In genomic region chr2:3185335-3185734, GRCm38 (mm10) we compare ENCODE assay signal across 10 mouse cellular contexts.
DNase-seq lines count a peak whose midpoint lies in the region; ATAC-seq lines count a peak whose summit lies in the region.
"Had no signal": no experiment of that assay in that cellular context is flagged by ENCODE, and none has a peak within 500 bp of the region (broad histone marks: within the 10 kb centered on the region; RNA-seq: fewer than 3 reads in every experiment).

No protein-coding gene starts in this region.

- no peak overlapping the region for H3K4me2 ChIP-seq in forebrain, embryonic 11.5 days (ENCODE audit: low read depth, low read length, severe bottlenecking)
- no peak overlapping the region for H3K4me2 ChIP-seq in forebrain, embryonic 13.5 days
- H3K4me2 ChIP-seq: limb, embryonic 12.5 days had no signal

- 85% methylated on average over 5 of the region's 5 CpGs for WGBS in forebrain, embryonic 11.5 days
- 86% methylated on average over 5 of the region's 5 CpGs for WGBS in forebrain, embryonic 13.5 days

- no peaks in the 10 kb centered on the region for H3K4me1 ChIP-seq in forebrain, embryonic 11.5 days (replicated peaks; ENCODE audit: control insufficient read depth, insufficient read depth, low read length)
- H3K4me1 ChIP-seq in forebrain, embryonic 13.5 days, result no peaks in the 10 kb centered on the region
- H3K4me1 ChIP-seq in megakaryocyte, embryonic 14.5 days, result peaks cover 34% of the 10 kb centered on the region
- H3K4me1 ChIP-seq: limb, embryonic 12.5 days had no signal

- H3K9me3 ChIP-seq in forebrain, embryonic 11.5 days (ENCODE audit: control insufficient read depth, low read length), result no peaks in the 10 kb centered on the region
- H3K9me3 ChIP-seq in forebrain, embryonic 13.5 days (replicated peaks), result no peaks in the 10 kb centered on the region
- no peaks in the 10 kb centered on the region for H3K9me3 ChIP-seq in megakaryocyte, embryonic 14.5 days
- H3K9me3 ChIP-seq: limb, embryonic 12.5 days had no signal

- no peak for ATAC-seq in forebrain, embryonic 11.5 days (replicated peaks; ENCODE audit: low FRiP score)
- no peak for ATAC-seq in forebrain, embryonic 13.5 days
- no peak for ATAC-seq in megakaryocyte, adult 5-6 weeks (ENCODE audit: poor library complexity, severe bottlenecking)
- peak; percentile 12 to 43; a peak in 1 of 4 replicates for ATAC-seq in hematopoietic stem cell, adult 5-6 weeks (replicated peaks in 1 of 2; ENCODE audit: insufficient read depth in 1 of 2, low FRiP score in 2 of 2, low TSS enrichment in 1 of 2, low read depth in 1 of 2, poor library complexity in 2 of 2, severe bottlenecking in 2 of 2)

- H3K27me3 ChIP-seq in forebrain, embryonic 11.5 days (ENCODE audit: control insufficient read depth, insufficient read depth, low read length), result no peaks in the 10 kb centered on the region
- H3K27me3 ChIP-seq in forebrain, embryonic 13.5 days, result no peaks in the 10 kb centered on the region
- peaks cover 6% of the 10 kb centered on the region for H3K27me3 ChIP-seq in megakaryocyte, embryonic 14.5 days (replicated peaks)
- H3K27me3 ChIP-seq: limb, embryonic 12.5 days had no signal

- H3K9ac ChIP-seq in forebrain, embryonic 11.5 days (ENCODE audit: low read length), result no peak overlapping the region
- H3K9ac ChIP-seq in forebrain, embryonic 13.5 days, result no peak overlapping the region
- H3K9ac ChIP-seq: limb, embryonic 12.5 days had no signal

- DNase-seq in forebrain, embryonic 11.5 days (ENCODE audit: low spot score), result peak; percentile 4
- DNase-seq in lung, postnatal 25 days (ENCODE audit: low spot score), result peak; percentile 44
- DNase-seq in layer of hippocampus, adult 9-11 months, result no peak
- DNase-seq in B cell, adult 2 months, result no peak

- no peak overlapping the region for H3K27ac ChIP-seq in forebrain, embryonic 11.5 days (ENCODE audit: low read depth, low read length)
- no peak overlapping the region for H3K27ac ChIP-seq in forebrain, embryonic 13.5 days
- H3K27ac ChIP-seq: limb, embryonic 12.5 days had no signal

- H3K4me3 ChIP-seq in forebrain, embryonic 11.5 days (ENCODE audit: low read depth, low read length), result no peak overlapping the region
- no peak overlapping the region for H3K4me3 ChIP-seq in forebrain, embryonic 13.5 days
- peak overlapping the region; percentile 50 for H3K4me3 ChIP-seq in megakaryocyte, embryonic 14.5 days (replicated peaks)
- H3K4me3 ChIP-seq: erythroblast, embryonic 14.5 days; limb, embryonic 12.5 days had no signal

- no peaks in the 10 kb centered on the region for H3K36me3 ChIP-seq in forebrain, embryonic 11.5 days (ENCODE audit: control insufficient read depth, insufficient read depth, low read length)
- peaks cover 10% of the 10 kb centered on the region for H3K36me3 ChIP-seq in forebrain, embryonic 13.5 days (ENCODE audit: poor library complexity, severe bottlenecking)
- no peaks in the 10 kb centered on the region for H3K36me3 ChIP-seq in megakaryocyte, embryonic 14.5 days (replicated peaks; ENCODE audit: low read length)

Comparison
In these comparisons a context has a peak if more than half of its experiments do, and no peak if none do; other contexts are left out.
1. ATAC-seq: peak in hematopoietic stem cell, adult 5-6 weeks (2 of 2); none in forebrain, embryonic 11.5 days (single experiment), forebrain, embryonic 13.5 days (single experiment) and megakaryocyte, adult 5-6 weeks (single experiment).
2. DNase-seq: peak in forebrain, embryonic 11.5 days (single experiment) and lung, postnatal 25 days (single experiment); none in layer of hippocampus, adult 9-11 months (single experiment) and B cell, adult 2 months (0 of 2).